Mouse (Mus musculus): ENCODE measurements at regions not wholly inside any gene's neighbourhood (a gene's known extent, or its start where the extent isn't known, plus 50 kb on each side); places are given as distances from the start of the nearest gene placed in this dataset.

- peak; percentile 65 for DNase-seq
- H3K36me3 ChIP-seq (ENCODE audit: insufficient read depth), result no peaks in the 10 kb centered on the region
- H3K4me3 ChIP-seq (ENCODE audit: low read depth, low read length), result no peak overlapping the region
- no peaks in the 10 kb centered on the region for H3K27me3 ChIP-seq (ENCODE audit: insufficient read depth, low read length)
- peak; percentile 84 for ATAC-seq
- no peaks in the 10 kb centered on the region for H3K9me3 ChIP-seq (ENCODE audit: low read length)
- H3K4me1 ChIP-seq (ENCODE audit: insufficient read depth), result no peaks in the 10 kb centered on the region
- TF ChIP-seq CTCF (IDR thresholded peaks at IDR 0.05; ENCODE audit: low read depth), result peak; percentile 90
- WGBS, result 7% methylated on average over 4 of the region's 4 CpGs
- no peak overlapping the region for H3K9ac ChIP-seq
- no peak overlapping the region for H3K4me2 ChIP-seq (ENCODE audit: low read depth)
- no peak overlapping the region for H3K27ac ChIP-seq (ENCODE audit: low read depth, low read length)
Measured at GRCm38 (mm10) chr4:70601301-70601700, 66.5 kb upstream of the Megf9 start.
